9 mouse cellular contexts compared by ENCODE assay signal in genomic region chr4:128450974-128451373, GRCm38 (mm10).
A peak's percentile ranks its signal among the peaks of the same experiment; 100 is the strongest.
DNase-seq lines count a peak whose midpoint lies in the region; ATAC-seq and TF ChIP-seq lines count a peak whose summit lies in the region.
"Had no signal": no experiment of that assay in that cellular context is flagged by ENCODE, and none has a peak within 500 bp of the region (broad histone marks: within the 10 kb centered on the region; RNA-seq: fewer than 3 reads in every experiment).

No protein-coding gene starts in this region.

- H3K36me3 ChIP-seq in heart, embryonic 15.5 days = no peaks in the 10 kb centered on the region
- H3K36me3 ChIP-seq in forebrain, embryonic 13.5 days (ENCODE audit: poor library complexity, severe bottlenecking) = 0 out of 2 replicates have a peak, but pooled peaks cover 4% of the 10 kb centered on the region
- peaks cover 25% of the 10 kb centered on the region for H3K36me3 ChIP-seq in midbrain, postnatal 0 days (ENCODE audit: insufficient read depth, low read length)

- no peak overlapping the region for H3K27ac ChIP-seq in heart, embryonic 15.5 days
- peak overlapping the region; percentile 85 for H3K27ac ChIP-seq in forebrain, embryonic 13.5 days
- H3K27ac ChIP-seq in midbrain, postnatal 0 days (ENCODE audit: low read depth, low read length) = no peak overlapping the region

- no peak overlapping the region for H3K4me2 ChIP-seq in heart, embryonic 15.5 days
- no peak overlapping the region for H3K4me2 ChIP-seq in forebrain, embryonic 13.5 days
- H3K4me2 ChIP-seq in midbrain, postnatal 0 days (ENCODE audit: low read depth, low read length, poor library complexity, severe bottlenecking) = no peak overlapping the region

- WGBS in heart, embryonic 15.5 days = 6% methylated on average over 8 of the region's 8 CpGs
- 13% methylated on average over 8 of the region's 8 CpGs for WGBS in forebrain, embryonic 13.5 days
- 24% methylated on average over 8 of the region's 8 CpGs for WGBS in midbrain, postnatal 0 days

- no peak overlapping the region for H3K4me3 ChIP-seq in heart, embryonic 15.5 days
- H3K4me3 ChIP-seq in forebrain, embryonic 13.5 days = no peak overlapping the region
- no peak overlapping the region for H3K4me3 ChIP-seq in midbrain, postnatal 0 days (ENCODE audit: low read depth, low read length)
- H3K4me3 ChIP-seq: erythroblast, embryonic 14.5 days had no signal

- no peak overlapping the region for H3K9ac ChIP-seq in heart, embryonic 15.5 days
- H3K9ac ChIP-seq in forebrain, embryonic 13.5 days = 0 out of 2 replicates have a peak overlapping the region, but pooled peaks have one; percentile 34
- H3K9ac ChIP-seq in midbrain, postnatal 0 days (replicated peaks; ENCODE audit: low read length, poor library complexity, severe bottlenecking) = no peak overlapping the region

- DNase-seq in heart, adult 8-10 months (ENCODE audit: low spot score) = no peak
- DNase-seq in brain, embryonic 14.5 days (ENCODE audit: low read depth) = peak; percentile 95
- peak; percentile 51 to 53 for DNase-seq in layer of hippocampus, postnatal 36 days
- peak; percentile 94 for DNase-seq in midbrain, postnatal 0 days (ENCODE audit: low spot score)
- no peak for DNase-seq in natural killer cell, adult 2 months (ENCODE audit: low spot score in 2 of 2)
- DNase-seq in MN1 (ENCODE audit: low spot score) = no peak

- TF ChIP-seq POLR2A in brain, embryonic 14.5 days (IDR thresholded peaks at IDR 0.05; ENCODE audit: borderline replicate concordance, extremely low read depth, insufficient read depth, insufficient read length, poor library complexity, severe bottlenecking) = no peak

- no peaks in the 10 kb centered on the region for H3K27me3 ChIP-seq in heart, embryonic 15.5 days
- H3K27me3 ChIP-seq in forebrain, embryonic 13.5 days = no peaks in the 10 kb centered on the region
- no peaks in the 10 kb centered on the region for H3K27me3 ChIP-seq in midbrain, postnatal 0 days (ENCODE audit: insufficient read depth, low read length)

- H3K4me1 ChIP-seq in heart, embryonic 15.5 days (replicated peaks) = peaks cover 13% of the 10 kb centered on the region
- peaks cover 21% of the 10 kb centered on the region for H3K4me1 ChIP-seq in forebrain, embryonic 13.5 days
- no peaks in the 10 kb centered on the region for H3K4me1 ChIP-seq in midbrain, postnatal 0 days (ENCODE audit: insufficient read depth, low read length)

- no peak for TF ChIP-seq CTCF in brain, embryonic 14.5 days (IDR thresholded peaks at IDR 0.05; ENCODE audit: borderline replicate concordance, extremely low read depth, insufficient read depth, insufficient read length)
- no peak for TF ChIP-seq CTCF in midbrain, postnatal 0 days (IDR thresholded peaks at IDR 0.05)

- H3K9me3 ChIP-seq in heart, embryonic 15.5 days (replicated peaks) = no peaks in the 10 kb centered on the region
- no peaks in the 10 kb centered on the region for H3K9me3 ChIP-seq in forebrain, embryonic 13.5 days (replicated peaks)
- no peaks in the 10 kb centered on the region for H3K9me3 ChIP-seq in midbrain, postnatal 0 days (ENCODE audit: low read length)

- ATAC-seq in heart, embryonic 15.5 days (replicated peaks; ENCODE audit: insufficient number of reproducible peaks, insufficient read depth, low FRiP score, low read depth) = peak; percentile 85
- peak; percentile 89 for ATAC-seq in forebrain, embryonic 13.5 days
- peak; percentile 61 for ATAC-seq in midbrain, postnatal 0 days (ENCODE audit: low FRiP score)

Comparison
In these comparisons a context has a peak if more than half of its experiments do, and no peak if none do; other contexts are left out.
1. DNase-seq: peak in brain, embryonic 14.5 days (single experiment), layer of hippocampus, postnatal 36 days (2 of 2) and midbrain, postnatal 0 days (single experiment); none in heart, adult 8-10 months (single experiment), natural killer cell, adult 2 months (0 of 2) and MN1 (single experiment).
2. Peak in every context shown above with its lines, with median percentiles within 50 percentile points of each other: ATAC-seq.